Mouse (Mus musculus): ENCODE measurements at regions not wholly inside any gene's neighbourhood (a gene's known extent, or its start where the extent isn't known, plus 50 kb on each side); places are given as distances from the start of the nearest gene placed in this dataset.
"Not testable (repeated sequence)": the region's sequence is repeated elsewhere in the genome, so short reads cannot be mapped to it uniquely, and the experiment has no call there.

DNA sequence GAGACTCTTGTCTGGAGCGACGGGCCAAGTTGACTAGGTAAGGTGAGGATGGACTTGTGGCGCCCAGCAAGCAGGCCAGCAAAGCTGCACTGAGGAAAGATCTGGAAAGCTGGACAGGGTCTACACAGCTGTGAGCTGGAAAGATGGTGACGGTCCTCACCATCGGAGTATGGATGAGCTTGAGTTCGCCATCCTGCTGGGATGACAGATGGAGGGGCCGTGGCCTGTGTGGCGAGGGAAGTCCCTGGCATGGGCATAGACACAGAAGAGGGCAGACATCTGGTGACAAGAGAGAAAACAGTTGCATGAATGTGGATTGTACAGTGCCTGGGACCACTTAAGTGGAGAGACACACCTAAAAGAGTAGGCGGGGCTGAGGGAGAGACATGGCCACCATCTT lies 57.6 kb downstream of the Tmem270 start:
- no peaks in the 10 kb centered on the region for H3K4me1 ChIP-seq (ENCODE audit: insufficient read depth, low read depth, low read length)
- no peak overlapping the region for H3K27ac ChIP-seq (ENCODE audit: low read length)
- H3K9me3 ChIP-seq (ENCODE audit: low read length), result no peaks in the 10 kb centered on the region
- no peaks in the 10 kb centered on the region for H3K36me3 ChIP-seq (ENCODE audit: insufficient read depth, low read length)
- no peak overlapping the region for H3K9ac ChIP-seq (replicated peaks; ENCODE audit: low read depth)
- H3K4me3 ChIP-seq (ENCODE audit: low read depth, low read length), result no peak overlapping the region
- DNase-seq (ENCODE audit: low spot score), result no peak
- H3K4me2 ChIP-seq (replicated peaks; ENCODE audit: low read depth, low read length), result no peak overlapping the region
- TF ChIP-seq CTCF (IDR thresholded peaks at IDR 0.05), result no peak
- TF ChIP-seq EP300 (IDR thresholded peaks at IDR 0.05), result no peak
- WGBS, result 95% methylated on average over 9 of the region's 9 CpGs
- ATAC-seq, result no peak
- H3K27me3 ChIP-seq (replicated peaks; ENCODE audit: insufficient read depth, low read length), result no peaks in the 10 kb centered on the region

- no peak for DNase-seq (ENCODE audit: low spot score)
- no peak overlapping the region for H3K4me3 ChIP-seq (ENCODE audit: low read depth, low read length)
- 95% methylated on average over 13 of the region's 13 CpGs for WGBS
- TF ChIP-seq CTCF (IDR thresholded peaks at IDR 0.05), result no peak
- no peak for TF ChIP-seq EP300 (IDR thresholded peaks at IDR 0.05)
- no peak overlapping the region for H3K27ac ChIP-seq (ENCODE audit: low read length)
- no peaks in the 10 kb centered on the region for H3K36me3 ChIP-seq (ENCODE audit: insufficient read depth, low read length)
- H3K27me3 ChIP-seq (replicated peaks; ENCODE audit: insufficient read depth, low read length), result no peaks in the 10 kb centered on the region
- ATAC-seq, result no peak
- H3K4me2 ChIP-seq (replicated peaks; ENCODE audit: low read depth, low read length), result no peak overlapping the region
- H3K9me3 ChIP-seq (ENCODE audit: low read length), result no peaks in the 10 kb centered on the region
- H3K4me1 ChIP-seq (ENCODE audit: insufficient read depth, low read depth, low read length), result no peaks in the 10 kb centered on the region
- no peak overlapping the region for H3K9ac ChIP-seq (replicated peaks; ENCODE audit: low read depth)
Observed at GRCm38 (mm10) chr5:134848571-134848970, 58.0 kb downstream of the Tmem270 start.

GRCm38 (mm10) chr5:134845416-134845815 lies 61.1 kb downstream of the Tmem270 start:
- no peak overlapping the region for H3K4me3 ChIP-seq (ENCODE audit: low read depth, low read length)
- ATAC-seq, result no peak
- no peak for DNase-seq (ENCODE audit: low spot score)
- H3K27me3 ChIP-seq (replicated peaks; ENCODE audit: insufficient read depth, low read length), result no peaks in the 10 kb centered on the region
- TF ChIP-seq EP300 (IDR thresholded peaks at IDR 0.05) (no peak), CTCF (IDR thresholded peaks at IDR 0.05) (no peak)
- WGBS, result 80% methylated on average over 4 of the region's 4 CpGs
- no peaks in the 10 kb centered on the region for H3K36me3 ChIP-seq (ENCODE audit: insufficient read depth, low read length)
- H3K9ac ChIP-seq (replicated peaks; ENCODE audit: low read depth), result no peak overlapping the region
- no peaks in the 10 kb centered on the region for H3K9me3 ChIP-seq (ENCODE audit: low read length)
- H3K27ac ChIP-seq (ENCODE audit: low read length), result no peak overlapping the region
- no peak overlapping the region for H3K4me2 ChIP-seq (replicated peaks; ENCODE audit: low read depth, low read length)
- no peaks in the 10 kb centered on the region for H3K4me1 ChIP-seq (ENCODE audit: insufficient read depth, low read depth, low read length)

DNA sequence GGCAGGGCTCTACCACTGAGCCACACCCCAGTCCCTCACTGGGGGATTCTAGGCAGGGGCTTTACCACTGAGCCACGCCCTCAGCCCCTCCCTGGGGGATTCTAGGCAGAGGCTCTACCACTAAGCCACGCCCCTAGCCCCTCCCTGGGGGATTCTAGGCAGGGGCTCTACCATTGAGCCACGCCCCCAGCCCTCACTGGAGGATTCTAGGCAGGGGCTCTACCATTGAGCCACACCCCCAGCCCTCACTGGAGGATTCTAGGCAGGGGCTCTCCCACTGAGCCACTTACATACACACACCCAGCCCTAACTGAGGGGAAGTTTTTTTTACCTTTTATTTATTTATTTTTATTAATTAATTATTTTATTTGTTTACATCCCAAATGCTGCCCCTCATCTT lies 62.3 kb downstream of the Tmem270 start:
- H3K27ac ChIP-seq (ENCODE audit: low read length); H3K9ac ChIP-seq (replicated peaks; ENCODE audit: low read depth); H3K4me1 ChIP-seq (ENCODE audit: insufficient read depth, low read depth, low read length); DNase-seq (ENCODE audit: low spot score); H3K9me3 ChIP-seq (ENCODE audit: low read length); H3K36me3 ChIP-seq (ENCODE audit: insufficient read depth, low read length); H3K27me3 ChIP-seq (replicated peaks; ENCODE audit: insufficient read depth, low read length); ATAC-seq; H3K4me2 ChIP-seq (replicated peaks; ENCODE audit: low read depth, low read length); H3K4me3 ChIP-seq (ENCODE audit: low read depth, low read length): not testable (repeated sequence)
- 69% methylated on average over 3 of the region's 3 CpGs for WGBS

DNA sequence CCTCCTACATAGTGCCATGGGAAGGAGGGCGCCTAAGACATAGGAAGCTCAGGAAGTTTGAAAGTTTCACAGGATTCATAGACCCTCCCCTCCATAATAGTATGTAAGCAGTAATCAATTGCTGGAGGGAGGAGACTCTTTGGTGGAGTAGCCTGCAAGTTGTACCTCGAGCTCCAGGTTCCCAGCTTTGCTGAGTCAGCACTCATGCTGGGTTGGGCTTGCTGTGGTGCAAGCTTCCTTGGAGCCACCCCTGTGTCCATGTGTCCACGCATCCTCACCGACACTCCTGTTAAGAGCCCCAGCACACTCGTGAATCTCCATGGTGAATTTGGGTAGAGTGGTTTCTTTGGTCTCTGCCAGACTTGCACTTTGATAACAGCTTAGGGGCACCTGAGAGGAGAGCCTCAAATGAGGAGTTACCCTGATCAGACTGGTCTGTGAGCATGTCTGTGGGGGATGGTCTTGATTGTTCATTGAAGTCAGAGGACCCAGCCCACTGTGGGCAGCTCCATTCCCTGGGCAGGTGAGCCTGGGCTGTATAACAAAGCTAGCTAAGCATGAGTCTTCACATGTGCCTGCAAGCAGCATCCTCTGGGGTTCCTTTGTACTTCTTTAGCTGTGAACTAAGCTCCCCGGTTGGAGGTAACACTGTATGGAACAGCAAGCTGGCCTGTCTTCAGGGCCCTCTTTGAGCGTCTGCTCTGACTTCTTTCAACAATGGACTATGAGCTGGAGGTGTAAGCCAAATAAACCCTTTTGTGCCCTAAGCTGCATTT lies 65.1 kb downstream of the Tmem270 start:
- H3K27me3 ChIP-seq (replicated peaks; ENCODE audit: insufficient read depth, low read length), result no peaks in the 10 kb centered on the region
- no peak for DNase-seq (ENCODE audit: low spot score)
- H3K4me3 ChIP-seq (ENCODE audit: low read depth, low read length), result no peak overlapping the region
- no peak overlapping the region for H3K9ac ChIP-seq (replicated peaks; ENCODE audit: low read depth)
- no peak for ATAC-seq
- no peak overlapping the region for H3K4me2 ChIP-seq (replicated peaks; ENCODE audit: low read depth, low read length)
- no peak for TF ChIP-seq EP300 (IDR thresholded peaks at IDR 0.05)
- TF ChIP-seq CTCF (IDR thresholded peaks at IDR 0.05), result no peak
- 84% methylated on average over 7 of the region's 7 CpGs for WGBS
- no peak overlapping the region for H3K27ac ChIP-seq (ENCODE audit: low read length)
- H3K9me3 ChIP-seq (ENCODE audit: low read length), result no peaks in the 10 kb centered on the region
- H3K4me1 ChIP-seq (ENCODE audit: insufficient read depth, low read depth, low read length), result no peaks in the 10 kb centered on the region
- H3K36me3 ChIP-seq (ENCODE audit: insufficient read depth, low read length), result no peaks in the 10 kb centered on the region

DNA sequence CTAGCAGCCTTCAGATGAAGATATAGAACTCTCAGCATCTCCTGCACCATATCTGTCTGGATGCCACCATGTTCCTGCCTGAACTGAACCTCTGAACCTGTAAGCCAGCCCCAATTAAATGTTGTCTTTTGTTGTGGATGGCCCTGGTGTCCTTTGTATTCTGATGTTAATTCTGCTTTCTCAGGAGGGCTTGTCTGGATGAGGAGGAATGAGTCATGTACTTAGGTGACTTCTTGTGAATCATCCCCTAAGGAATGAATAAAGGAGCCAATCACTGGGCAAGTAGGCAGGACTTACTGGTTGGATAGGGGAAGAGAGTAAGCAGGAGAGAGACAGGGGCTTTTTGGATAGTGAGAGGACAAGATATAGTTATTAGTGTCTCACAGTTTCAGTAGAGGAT lies 70.0 kb downstream of the Tmem270 start:
- ATAC-seq (no peak), DNase-seq (ENCODE audit: low spot score) (no peak)
- Histone ChIP-seq H3K27ac (ENCODE audit: low read length) (no peak overlapping the region), H3K4me2 (replicated peaks; ENCODE audit: low read depth, low read length) (no peak overlapping the region), H3K4me1 (ENCODE audit: insufficient read depth, low read depth, low read length) (no peaks in the 10 kb centered on the region), H3K4me3 (ENCODE audit: low read depth, low read length) (no peak overlapping the region), H3K36me3 (ENCODE audit: insufficient read depth, low read length) (no peaks in the 10 kb centered on the region), H3K9ac (replicated peaks; ENCODE audit: low read depth) (no peak overlapping the region), H3K9me3 (ENCODE audit: low read length) (no peaks in the 10 kb centered on the region), H3K27me3 (replicated peaks; ENCODE audit: insufficient read depth, low read length) (no peaks in the 10 kb centered on the region)
- TF ChIP-seq CTCF (IDR thresholded peaks at IDR 0.05) (no peak), EP300 (IDR thresholded peaks at IDR 0.05) (no peak)

DNA sequence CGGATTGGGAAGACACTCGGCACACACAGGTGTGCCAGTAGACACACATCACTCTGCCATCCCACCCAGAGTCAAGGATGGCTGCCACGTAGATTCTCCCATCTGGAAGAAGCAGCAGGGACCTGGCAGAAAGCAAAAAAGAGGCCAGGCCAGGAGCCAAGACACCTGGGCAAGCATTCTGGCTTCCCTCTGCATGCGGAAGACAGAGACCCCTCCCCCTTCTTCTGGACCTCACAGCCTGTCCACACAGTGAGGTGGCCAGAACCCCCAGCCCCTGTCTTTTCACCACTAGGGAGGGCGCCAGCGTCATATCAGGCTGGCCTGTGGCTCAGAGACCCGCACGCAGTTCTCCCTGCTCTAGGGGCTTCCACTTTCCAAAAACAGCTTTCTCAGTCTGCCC lies 73.6 kb downstream of the Tmem270 start:
- Histone ChIP-seq H3K27me3 (replicated peaks; ENCODE audit: insufficient read depth, low read length) (no peaks in the 10 kb centered on the region), H3K9ac (replicated peaks; ENCODE audit: low read depth) (no peak overlapping the region)
- ATAC-seq, result no peak

More for the DNA sequence above, 73.6 kb downstream of the Tmem270 start:
- DNase-seq (ENCODE audit: low spot score), result no peak
- H3K4me1 ChIP-seq (ENCODE audit: insufficient read depth, low read depth, low read length), result no peaks in the 10 kb centered on the region
- TF ChIP-seq CTCF (IDR thresholded peaks at IDR 0.05) (no peak), EP300 (IDR thresholded peaks at IDR 0.05) (no peak)
- no peak overlapping the region for H3K4me2 ChIP-seq (replicated peaks; ENCODE audit: low read depth, low read length)
- WGBS, result 73% methylated on average over 8 of the region's 8 CpGs
- no peaks in the 10 kb centered on the region for H3K36me3 ChIP-seq (ENCODE audit: insufficient read depth, low read length)
- H3K9me3 ChIP-seq (ENCODE audit: low read length), result no peaks in the 10 kb centered on the region
- H3K4me3 ChIP-seq (ENCODE audit: low read depth, low read length), result no peak overlapping the region
- no peak overlapping the region for H3K27ac ChIP-seq (ENCODE audit: low read length)

All from lung, postnatal 0 days (tissue).